Mouse (Mus musculus) layer of hippocampus, adult 9-11 months (tissue): ENCODE data around the gene Acvr1c.

Source experiments
- DNase-seq: peaks from one replicate; pipeline ENCODE4 v3.0.0; 2022

The Acvr1c gene

DNA sequence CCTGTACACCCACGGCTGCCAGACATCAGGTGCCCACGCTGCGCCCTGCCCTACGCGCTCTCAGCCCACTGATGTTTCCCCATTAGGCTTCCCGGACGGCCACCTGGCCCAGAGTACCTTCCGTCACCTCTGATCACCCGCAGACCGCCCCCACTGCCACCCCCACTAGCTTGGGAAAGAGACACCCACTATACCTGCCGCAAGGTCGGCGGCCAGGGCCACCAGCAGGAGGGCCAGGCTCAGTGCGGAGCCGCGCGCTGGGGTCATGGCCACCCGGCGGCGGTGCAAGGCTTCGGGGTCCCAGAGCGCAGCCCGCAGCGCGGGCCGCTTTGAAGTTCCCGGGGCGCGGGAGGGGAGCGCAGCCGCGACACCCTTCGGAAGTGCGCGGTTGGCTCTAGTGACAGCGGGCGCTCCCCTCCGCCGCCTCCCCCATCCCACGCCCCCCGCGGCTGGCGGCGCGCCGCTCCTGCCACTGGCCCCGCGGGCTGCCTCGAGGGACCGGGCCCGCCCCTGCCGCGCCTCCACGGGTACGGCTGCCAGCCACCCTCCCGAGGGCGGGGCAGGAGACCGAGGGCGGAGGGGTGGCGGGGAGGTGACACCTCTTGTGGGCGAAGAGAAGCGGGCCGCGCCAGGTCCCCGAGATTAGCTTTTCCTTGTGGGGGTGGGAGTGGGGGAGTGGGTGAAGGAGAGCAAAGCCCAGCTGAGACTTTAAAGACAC is at the start of gene Acvr1c:
Gene Acvr1c (minus strand): TSS at position 482 of the 718 bp plus-strand sequence.
- DNase-seq = peak; percentile 23

DNA sequence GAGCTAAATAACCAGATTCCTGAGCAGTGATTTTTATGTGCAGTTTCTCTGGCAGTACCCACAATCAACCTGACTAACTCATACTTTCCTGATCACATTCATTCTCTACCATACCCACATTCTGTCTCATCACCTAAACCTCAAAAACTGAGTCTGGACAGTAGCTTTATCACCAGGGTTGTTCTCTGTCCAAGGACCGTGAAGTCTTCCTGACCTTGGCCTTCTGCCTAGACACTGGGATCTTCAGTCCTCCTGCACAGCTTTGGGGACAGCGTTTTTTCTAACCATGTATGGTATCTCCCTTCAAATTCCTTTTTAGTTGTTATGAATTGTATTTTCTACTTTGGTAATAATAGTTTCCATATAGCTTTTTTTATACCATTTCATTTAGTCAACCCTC is 45.8 kb upstream of the Acvr1c start:
- no peak for DNase-seq

DNA sequence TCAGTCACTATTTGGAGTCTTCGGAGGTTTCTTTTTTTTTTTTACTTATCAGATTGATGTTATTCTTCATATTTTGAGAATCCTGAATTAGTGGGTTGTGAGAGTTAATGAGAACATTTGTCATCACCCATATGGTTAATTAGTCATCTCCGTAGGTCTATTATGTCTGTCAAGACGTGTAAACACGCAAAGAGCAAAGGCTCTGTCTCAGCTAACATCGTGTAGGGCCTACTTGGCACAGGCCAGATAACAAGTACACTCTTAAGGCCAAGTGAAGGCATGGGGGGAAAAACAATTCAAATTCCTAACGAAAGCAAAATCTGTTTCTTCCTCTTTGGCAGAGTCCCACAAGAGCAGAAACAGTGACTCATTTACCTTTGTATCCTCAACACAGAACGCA is 30.9 kb upstream of the Acvr1c start:
- DNase-seq = peak; percentile 6

DNA sequence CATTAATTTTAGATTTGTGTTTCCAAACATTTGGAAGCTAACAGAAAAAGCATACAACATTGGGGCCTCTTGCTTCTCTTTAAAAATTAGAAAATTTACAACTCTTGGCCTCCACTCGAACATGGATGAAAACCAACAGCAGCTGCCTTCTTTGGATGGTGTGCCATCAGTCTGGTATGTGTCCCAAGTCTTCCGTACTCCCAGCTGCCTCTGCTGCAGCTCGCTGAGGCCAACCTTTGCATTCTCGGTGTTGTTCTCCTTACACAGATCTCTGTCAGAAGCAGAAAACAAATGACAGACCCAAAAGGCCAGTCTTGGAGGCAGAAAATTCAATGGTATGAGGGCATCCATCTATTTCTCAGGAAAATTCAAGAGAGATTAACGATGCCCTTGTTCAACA is 22.3 kb upstream of the Acvr1c start:
- DNase-seq = peak; percentile 5

DNA sequence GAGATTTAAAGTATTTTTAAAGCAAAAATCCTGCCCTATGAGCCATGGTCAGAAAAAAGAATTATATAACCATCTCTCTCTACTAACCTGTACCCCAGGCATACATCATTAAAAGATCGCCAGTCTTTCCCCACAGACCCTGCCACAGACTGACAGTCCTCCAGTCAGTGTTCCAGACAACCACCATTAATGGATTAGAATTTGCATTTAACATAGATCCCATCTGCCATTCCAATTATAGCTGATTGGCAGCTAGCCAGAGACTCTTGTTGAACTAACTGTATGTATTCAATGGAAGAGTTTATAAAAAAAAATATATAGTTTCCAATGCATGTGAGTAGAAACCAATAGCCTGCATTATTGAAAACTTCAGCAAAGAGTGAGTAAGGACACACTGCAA is 21.8 kb upstream of the Acvr1c start:
- DNase-seq = peak; percentile 5

DNA sequence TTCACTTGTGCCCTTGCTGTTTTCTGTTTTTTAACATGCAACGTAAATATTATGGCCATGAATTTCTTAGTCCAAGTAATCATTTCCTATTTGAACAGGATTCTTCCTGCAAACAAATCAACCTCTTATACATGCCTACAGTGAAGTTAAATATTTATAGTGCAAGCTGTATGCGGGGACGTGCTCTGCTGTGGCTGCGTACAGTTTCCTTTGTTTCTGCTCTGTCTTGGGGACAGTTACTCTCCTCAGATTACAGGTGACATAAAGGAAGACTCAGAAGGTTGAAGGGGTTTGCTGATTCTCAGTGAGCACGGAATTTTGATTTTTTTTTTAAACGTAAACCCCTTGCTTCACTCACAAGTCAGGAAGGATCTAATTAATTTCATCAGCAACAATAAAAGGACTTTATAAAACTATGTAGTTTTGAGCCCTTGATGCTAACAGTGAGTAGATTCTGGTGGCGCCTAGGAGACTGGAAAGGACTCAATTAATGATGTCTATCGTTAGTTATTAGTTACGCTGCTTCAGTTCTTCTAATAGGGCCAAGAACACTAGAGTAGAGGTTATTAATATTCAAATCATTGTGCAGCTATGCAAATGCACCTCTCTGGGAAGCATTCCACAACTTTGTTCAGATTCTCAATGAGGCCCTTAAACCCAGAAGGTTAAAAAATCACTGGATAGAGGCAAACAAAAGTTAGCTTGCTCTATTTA is 19.9 kb upstream of the Acvr1c start:
- no peak for DNase-seq

DNA sequence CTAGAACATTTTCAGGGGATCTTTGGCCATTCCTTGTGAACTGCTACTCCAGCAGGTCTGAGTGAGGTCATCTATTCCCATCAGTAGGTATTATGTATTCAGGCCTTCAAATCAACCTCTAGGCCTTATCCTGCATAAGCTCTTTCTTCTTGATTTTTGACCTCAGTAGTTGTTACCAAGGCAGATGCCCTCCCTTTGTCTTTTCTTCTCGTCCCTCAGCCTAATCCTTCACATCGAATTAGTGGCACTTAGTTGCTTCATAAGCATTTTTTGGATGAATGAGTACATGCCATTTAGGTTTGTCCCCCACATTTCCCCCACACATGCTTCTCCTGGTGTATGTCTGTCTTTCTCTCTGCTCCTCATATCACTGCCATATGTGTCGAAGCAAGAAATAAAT is 8.5 kb upstream of the Acvr1c start:
- no peak for DNase-seq

DNA sequence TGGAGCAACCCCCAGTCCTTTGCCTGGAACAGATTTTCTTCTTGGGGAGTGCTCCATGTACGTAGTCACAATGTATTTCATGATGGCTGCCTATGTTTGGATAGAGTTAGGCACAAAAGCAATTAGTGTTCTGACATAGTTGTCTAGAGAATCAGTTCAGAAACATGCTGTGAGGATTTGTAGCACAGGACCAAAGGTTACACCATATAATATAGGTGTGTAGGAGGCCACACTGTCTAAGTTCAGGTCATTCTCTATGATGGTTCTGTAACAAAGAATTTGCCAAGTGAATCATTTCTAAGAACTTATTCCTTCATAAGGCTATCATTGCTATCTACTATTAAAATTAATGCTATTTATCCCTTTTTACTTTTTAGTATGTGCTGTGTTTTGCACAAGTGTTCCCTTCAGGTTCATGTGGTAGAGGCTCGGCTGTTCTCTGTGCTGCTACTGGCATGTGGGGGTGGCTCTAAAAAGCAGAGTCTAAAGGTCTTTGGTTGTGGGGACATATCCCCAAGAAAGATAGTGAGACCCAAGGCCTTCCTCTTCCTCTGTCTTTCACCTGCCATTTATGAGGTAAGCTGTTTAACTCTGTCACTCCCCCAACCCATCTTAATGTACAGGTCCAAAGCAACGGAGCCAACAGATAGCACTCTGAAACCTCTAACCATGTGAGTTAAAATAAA is 3.8 kb upstream of the Acvr1c start:
- DNase-seq = no peak

DNA sequence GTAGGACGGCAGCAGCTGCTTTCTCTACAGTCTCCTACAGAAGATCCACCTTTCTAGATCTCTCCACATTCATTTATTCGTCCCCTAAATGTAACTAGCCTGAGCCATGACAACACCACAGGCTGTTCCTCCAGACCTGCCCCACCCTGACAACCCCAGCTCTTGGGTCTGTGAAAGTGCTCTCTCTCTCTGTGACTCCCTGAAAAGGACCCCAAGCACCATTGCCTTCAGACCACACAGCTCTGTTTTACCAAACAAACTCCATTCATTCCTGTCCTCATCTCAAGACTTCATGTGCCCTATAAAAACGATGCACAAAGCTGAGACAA is 401 bp upstream of the Acvr1c start:
- no peak for DNase-seq

DNA sequence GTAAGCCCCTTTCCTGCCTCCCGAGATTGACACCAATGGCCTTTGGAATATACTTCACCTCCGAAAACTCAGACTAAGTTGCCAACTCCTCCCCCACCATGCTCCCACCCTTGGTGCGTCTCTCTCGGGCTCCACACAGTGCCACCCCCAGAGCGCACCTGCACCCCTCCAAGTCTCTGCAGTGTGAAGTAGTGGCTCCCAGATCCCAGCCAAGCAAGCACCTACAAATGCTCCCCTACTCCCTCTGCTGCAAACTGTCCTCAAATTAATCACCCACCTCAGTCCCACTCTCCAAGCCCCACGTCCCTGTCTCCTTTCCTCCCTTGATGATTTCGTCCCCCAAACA is 654 bp downstream of the Acvr1c start:
- DNase-seq = no peak

DNA sequence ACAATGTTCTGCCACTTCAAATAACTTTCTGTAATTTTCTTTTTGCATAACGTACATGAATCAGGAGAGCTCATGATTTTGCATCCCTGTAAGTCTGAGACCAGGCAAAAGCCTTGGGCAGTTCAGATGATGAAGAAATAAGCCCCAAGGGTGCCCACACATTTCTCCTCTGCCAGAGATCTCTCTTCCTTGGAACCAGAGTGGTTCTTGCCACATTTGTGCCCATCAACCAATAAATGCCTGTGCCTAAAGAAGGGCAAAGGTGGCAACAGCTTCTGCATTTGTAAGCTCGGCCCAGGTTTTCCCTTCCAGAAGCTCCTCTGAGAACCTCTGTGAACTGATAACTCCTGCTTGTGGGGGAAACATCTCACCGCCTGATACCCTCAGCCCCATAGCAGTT is 3.3 kb downstream of the Acvr1c start:
- no peak for DNase-seq

DNA sequence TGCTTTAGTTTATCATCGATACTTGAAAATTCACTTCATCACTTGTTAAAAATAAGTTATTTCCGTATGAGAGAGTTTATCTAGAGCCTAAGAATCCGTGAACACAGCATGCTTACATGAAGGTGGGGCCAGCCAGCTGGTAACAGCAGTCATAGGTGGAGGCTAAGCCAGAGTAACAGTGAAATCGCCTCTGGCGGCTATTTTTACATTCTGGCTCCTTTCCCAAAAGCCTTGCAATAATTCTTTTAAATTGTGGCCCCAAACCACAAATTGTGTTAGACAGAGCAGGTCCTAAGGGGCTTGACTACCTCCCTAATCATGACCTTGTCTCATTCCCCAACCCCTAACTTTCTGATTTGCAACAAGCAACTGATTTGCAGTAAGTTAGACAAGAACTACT is 4.8 kb downstream of the Acvr1c start:
- DNase-seq = no peak

DNA sequence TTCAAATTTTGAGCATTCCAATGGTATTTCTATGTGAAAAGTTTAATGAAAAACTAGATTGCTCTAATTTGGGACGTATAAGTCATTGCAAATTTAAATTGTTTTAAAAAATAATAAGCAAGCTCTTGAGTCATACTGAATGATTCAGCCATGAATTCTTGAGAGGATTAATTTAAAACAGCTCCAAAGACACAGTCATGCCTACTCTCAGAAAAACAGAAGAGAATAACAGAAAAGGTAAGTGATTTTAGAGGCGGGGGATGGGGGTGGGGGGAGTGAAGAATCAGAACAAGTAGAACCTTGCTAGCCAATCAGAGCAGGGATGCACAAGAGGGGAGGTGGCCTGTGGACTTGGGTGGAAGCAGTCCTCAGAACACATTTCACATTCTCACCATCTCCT is 7.0 kb downstream of the Acvr1c start:
- DNase-seq = no peak

DNA sequence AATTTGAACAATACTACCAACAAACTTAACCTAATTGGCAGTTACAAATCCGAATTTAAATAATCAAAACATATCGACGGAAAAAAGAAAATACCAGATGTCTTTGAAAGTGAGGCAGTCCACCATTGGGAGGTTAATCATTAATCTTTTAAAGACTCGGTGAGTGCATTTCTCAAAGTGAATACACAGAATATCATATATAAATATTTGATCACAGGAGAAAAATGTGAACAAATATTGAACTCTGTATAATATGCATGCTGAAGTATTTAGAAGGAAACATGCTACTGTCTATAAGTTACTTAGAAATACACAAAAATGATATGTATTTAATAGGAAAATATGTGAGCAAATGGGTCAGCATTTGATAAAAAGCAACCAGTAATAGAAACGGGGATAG is 21.0 kb downstream of the Acvr1c start:
- DNase-seq = no peak

DNA sequence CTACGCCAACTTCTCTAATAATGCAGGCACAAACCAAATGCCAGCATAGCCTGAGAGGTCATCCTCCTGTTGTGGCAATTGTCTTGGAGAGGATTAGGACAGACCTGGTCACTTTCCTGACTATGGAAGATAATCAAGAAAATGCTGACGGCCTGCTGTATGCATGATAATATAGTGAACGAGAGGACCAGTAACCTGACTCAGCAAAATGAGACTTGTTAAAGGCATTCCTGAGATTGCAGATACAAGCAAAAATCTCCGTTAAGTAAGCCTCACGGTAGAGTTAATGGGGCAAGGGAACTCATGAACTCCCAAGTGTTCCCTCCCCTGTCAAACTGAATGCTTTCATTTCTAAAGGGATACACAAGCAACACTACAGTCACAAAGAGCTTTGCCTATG is 28.1 kb downstream of the Acvr1c start:
- DNase-seq = no peak

DNA sequence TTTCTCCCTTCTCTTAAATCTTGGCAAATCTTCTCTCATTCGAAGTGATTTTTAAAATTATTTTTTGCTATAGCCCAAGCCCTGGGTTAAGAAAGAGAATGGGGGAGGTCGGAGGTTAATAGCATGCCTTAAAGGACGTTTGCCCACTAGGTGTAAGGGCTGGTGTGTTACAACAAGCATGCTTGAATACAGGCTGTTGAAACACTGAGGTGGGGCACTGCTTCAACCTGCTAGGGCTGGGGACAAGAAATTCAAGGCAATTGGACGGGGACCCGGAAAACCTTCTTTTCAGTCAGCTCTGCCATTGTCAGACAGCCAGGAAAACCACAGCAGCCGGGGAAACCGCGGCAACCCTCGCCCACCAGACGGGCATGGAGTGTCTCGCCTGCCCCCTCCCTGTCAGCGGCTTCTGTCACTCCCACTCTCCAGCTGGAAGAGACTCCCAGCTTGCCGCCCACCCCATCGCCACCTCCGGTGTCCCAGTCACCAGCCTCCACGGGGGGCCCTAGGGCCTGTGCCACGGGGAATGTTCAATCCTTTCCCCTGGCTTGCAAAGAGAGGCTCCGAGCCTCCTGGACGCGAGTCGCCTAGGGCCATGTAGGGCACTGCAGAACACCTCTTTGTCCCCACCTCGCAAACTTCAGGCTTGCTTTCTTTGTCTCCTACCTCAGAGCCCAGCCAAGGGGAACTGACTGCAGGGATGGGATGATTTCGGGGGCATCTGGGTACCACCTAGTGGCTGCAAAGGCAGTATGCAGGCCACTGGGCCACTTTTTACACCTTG is 33.4 kb downstream of the Acvr1c start:
- DNase-seq = peak; percentile 81

DNA sequence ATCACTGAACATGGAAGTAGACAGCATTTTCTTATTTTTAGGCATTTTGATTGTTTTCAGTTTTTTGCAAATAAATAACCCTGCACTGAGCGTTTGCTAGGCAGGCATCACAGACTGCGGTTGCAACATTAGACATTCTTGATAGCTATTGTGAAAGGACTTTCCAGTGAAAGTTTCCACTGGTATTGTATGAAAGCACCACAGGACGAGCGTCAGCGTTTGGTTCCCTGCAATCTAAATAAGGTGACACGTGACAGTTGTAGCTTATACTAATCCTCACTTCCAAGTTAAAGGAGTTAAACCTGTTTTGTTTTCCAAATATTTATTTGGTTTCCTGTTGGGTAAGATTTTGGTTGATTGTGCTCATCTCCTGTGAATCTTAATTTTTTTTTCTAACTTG is 34.4 kb downstream of the Acvr1c start:
- no peak for DNase-seq

DNA sequence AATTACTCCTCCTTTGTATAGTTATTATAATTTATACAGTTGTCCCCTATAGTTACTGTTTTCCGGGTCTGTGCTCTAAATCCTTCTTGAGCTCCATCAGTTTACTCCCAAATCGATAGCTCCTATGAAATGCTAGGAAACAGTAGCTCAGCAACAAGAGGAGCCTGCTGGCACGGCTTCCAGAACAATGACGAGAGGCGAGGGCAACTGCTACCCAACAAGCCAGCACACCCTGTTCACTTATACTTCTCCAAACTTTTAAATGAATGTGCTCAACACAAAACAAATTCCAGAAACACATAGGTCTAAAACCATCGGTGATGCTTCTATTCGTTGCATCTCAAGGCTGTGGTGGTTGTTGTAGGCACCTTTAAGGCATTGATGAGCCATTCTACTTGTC is 41.5 kb downstream of the Acvr1c start:
- peak; percentile 71 for DNase-seq

DNA sequence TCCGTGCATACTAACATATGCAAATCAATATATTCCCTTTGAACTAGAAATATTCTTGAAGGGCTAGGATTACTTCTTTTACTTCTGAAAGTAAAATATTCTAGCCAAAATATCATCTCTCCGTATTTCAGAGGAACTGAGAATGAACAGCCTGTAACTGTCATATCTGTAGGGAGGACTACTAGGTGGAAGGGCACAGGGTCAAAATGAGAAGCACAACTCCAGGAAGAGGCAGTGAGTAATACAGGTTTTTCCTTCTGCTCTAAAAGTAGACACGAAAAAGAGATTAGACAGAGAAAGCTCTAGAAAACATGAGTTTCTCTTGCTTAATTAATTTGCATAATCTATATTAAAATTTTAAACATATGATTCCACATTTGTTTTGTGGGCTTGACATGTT is 48.0 kb downstream of the Acvr1c start:
- no peak for DNase-seq

DNA sequence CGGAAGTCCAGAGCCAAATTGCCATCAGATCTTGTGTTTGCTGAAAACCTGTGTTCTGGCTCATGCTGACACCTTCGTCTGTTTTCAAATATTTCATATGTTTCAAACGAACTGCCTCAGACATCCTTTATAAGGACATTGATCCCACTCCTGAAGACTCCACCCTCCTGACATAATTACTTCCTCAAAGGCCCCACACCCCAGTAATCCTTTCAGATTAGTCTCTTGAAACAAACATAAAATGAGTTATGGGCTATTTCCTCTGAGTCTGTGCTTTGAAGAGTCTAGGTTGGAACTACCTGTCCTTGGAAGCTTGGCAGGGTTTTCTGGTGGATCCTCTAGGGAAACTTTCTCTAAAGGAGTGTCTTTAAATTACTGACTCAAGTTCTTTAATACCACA is 53.2 kb downstream of the Acvr1c start:
- no peak for DNase-seq

DNA sequence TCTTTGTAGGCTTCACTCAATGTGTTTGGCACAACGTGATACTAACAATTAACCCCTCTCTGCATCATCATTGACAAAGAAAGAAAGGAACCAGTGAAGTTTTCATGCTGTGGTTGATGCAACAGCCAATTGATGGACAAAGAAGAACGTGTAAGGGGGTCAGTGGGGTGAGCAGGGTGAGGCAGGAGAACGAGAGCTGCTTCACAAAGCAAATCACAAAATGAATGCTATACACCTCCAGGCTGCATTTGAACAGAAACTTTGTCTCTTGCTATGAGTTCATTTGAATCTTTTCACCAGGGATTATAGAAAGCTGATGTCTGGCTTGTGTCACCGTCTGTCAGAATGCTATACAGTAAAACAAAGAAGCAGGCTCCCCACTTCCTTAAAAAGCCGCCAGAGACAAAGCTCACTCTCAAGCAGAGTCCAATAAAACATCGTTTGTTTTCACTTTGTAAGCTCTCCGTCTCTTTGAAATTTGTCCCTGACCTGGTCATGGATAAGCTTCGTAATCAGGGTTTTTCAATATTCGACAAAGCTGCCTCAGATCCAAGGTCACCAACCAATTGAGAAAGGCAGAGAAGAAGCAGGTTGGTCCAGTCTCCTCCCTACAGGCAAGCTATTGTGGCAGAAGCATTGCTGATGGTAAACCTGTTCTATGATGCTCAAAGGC is 67.8 kb downstream of the Acvr1c start:
- DNase-seq = no peak

DNA sequence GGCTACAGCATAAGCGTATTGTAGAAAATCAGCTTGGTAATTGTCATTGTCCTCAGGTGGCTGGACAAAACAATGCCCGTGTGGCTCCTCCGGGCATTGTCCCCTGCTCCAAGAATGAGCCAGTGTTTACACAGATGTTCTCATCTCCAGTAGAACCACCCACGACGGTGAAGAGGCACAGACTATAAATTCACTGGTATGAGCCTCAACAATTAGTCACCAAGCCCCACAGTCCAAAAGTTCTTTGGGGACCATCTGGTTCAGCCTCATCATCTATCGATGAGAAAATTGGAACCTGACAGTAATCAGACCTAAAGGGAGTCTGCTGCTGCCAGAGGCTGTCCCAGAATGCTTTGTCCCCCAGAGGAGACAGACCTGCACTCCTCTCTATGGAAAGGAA is 68.4 kb downstream of the Acvr1c start:
- peak; percentile 51 for DNase-seq

DNA sequence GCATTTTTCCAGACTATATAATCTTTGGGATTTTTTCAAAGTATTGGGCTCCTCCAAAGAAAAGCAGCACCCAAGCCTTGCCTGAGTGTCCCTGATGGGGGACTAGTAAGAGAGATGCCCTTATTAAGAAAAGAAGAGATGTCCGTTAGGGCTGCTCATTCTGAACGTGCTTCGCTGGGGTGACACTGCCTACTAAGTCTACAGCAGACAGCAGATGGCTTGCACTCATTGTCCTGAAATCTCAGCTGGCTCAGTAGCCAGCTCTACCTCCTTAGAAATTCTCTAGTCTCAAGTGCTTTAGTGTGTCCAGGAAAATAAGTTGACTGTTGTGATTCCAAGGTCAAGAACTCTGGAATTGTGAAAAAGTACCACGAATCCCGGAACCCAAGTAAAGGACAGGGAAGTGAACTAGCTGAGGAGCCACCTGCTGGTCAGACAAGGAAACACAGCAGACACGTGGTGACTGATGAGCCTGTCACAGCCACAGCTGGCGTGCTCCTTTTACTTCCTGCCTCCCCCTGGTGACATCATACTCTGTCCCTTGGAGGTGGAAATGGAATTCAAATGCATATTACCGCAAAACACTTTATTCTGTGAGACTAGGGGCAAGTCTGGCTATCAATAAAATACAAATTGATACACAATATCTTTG is 75.3 kb downstream of the Acvr1c start:
- DNase-seq = peak; percentile 30
